Mouse (Mus musculus) thymus, adult 2 months (tissue): ENCODE measurements around the gene Necap1. TPM values are rescaled to one million over a fixed set of nuclear protein-coding genes. Genes with fewer than 3 reads are reported as not detected.

ENCODE experiments used
- DNase-seq: peaks from one replicate; pipeline ENCODE4 v3.0.0; 2021
- H3K27ac ChIP-seq: fragments of 200-500 bp; 2 replicates; pipeline ENCODE4 v1.5.1; 2012; ENCODE audit warnings: low read length, control low read depth; ENCODE audit not compliant: control insufficient read depth, insufficient read depth
- H3K27me3 ChIP-seq: fragments of 200-500 bp; 2 replicates; pipeline ENCODE4 v1.6.1; 2012; ENCODE audit warnings: mild to moderate bottlenecking, low read length, moderate library complexity, mixed read lengths; ENCODE audit not compliant: control insufficient read depth, insufficient read depth
- H3K36me3 ChIP-seq: fragments of 200-500 bp; 2 replicates; pipeline ENCODE4 v1.6.1; 2012; ENCODE audit warnings: mild to moderate bottlenecking, low read length, moderate library complexity; ENCODE audit not compliant: control insufficient read depth, insufficient read depth
- H3K4me1 ChIP-seq: fragments of 200-500 bp; replicated peaks from 2 replicates; pipeline ENCODE4 v1.6.1; 2012; ENCODE audit warnings: low read length; ENCODE audit not compliant: control insufficient read depth, insufficient read depth
- H3K4me3 ChIP-seq: fragments of 200-500 bp; 2 replicates; pipeline ENCODE4 v1.5.1; 2012; ENCODE audit warnings: mild to moderate bottlenecking, low read length, control low read depth, moderate library complexity; ENCODE audit not compliant: control insufficient read depth, insufficient read depth
- CTCF ChIP-seq: fragments of 200-500 bp; IDR thresholded peaks from 2 replicates; pipeline ENCODE4 v1.5.1; 2012; ENCODE audit warnings: mild to moderate bottlenecking, control low read depth, low read length, moderate library complexity, borderline replicate concordance; ENCODE audit not compliant: control insufficient read depth, poor library complexity, insufficient read depth; ENCODE audit errors: extremely low read depth
- POLR2A ChIP-seq: fragments of 200-500 bp; IDR thresholded peaks from 2 replicates; pipeline ENCODE4 v1.6.1; 2012; ENCODE audit warnings: mild to moderate bottlenecking, low read length, control low read depth, moderate library complexity; ENCODE audit not compliant: control insufficient read depth, poor library complexity, insufficient read depth; ENCODE audit errors: extremely low read depth
- WGBS: fragments of 180-500 bp; shearing (Covaris S2); methylation state at CpG from one replicate; pipeline ENCODE4 v1.1.7; 2018; 5-methylcytosine and 5-hydroxymethylcytosine counted together
- polyA plus RNA-seq: library from polyadenylated mRNA; depleted of rRNA; stranded (reverse); fragments of >200 nt; gene quantifications from 2 replicates; pipeline ENCODE4 v1.2.3, GENCODE M21; 2012

Necap1 gene
- polyA plus RNA-seq, 1 experiment: 19.5 TPM

DNA sequence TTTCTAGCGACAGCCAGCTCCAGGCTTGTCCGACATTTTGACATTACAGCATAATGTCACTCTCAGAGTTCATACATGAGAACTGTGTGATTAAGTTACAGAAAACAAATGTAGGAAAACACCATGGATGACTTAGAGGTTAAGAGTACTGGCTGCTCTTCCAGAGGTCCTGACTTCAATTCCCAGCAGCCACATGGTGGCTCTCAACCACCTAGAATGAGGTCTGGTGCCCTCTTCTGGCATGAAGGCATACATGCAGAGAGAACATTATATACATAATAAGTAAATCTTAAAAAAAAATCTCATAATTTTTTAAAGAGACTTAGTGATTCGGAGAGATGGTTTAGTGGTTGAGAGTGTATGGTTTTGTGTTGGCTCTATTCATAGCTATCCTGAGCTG, 37.3 kb upstream of the Necap1 start:
- no peaks in the 10 kb centered on the region for H3K4me1 ChIP-seq
- H3K27me3 ChIP-seq: no peaks in the 10 kb centered on the region
- 98% methylated on average over 3 of the region's 3 CpGs for WGBS
- DNase-seq: no peak
- H3K4me3 ChIP-seq: no peak overlapping the region
- H3K27ac ChIP-seq: no peak overlapping the region
- H3K36me3 ChIP-seq: peaks cover 57% of the 10 kb centered on the region
- no peak for TF ChIP-seq POLR2A
- TF ChIP-seq CTCF: no peak

DNA sequence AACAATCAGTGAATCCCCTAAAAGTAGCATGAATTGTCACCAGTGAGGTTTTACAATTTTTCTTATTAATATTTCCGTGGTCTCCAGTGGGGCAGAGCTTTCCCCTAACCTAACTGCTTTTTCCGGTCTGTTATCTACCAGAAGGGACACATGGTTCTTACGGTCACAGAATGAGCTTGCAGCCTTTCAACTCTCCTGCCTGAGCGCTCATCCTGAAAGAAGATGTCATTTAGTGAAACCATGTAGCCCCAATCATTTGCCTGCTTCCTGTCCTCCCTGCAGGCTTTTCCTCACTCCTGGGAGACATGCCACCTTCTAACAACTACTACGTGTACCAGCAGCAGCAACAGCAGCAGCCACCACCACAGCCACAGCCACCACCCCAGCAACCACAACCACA, 36.7 kb upstream of the Necap1 start:
- H3K36me3 ChIP-seq: peaks cover 58% of the 10 kb centered on the region
- DNase-seq: no peak
- 79% methylated on average over 5 of the region's 5 CpGs for WGBS

DNA sequence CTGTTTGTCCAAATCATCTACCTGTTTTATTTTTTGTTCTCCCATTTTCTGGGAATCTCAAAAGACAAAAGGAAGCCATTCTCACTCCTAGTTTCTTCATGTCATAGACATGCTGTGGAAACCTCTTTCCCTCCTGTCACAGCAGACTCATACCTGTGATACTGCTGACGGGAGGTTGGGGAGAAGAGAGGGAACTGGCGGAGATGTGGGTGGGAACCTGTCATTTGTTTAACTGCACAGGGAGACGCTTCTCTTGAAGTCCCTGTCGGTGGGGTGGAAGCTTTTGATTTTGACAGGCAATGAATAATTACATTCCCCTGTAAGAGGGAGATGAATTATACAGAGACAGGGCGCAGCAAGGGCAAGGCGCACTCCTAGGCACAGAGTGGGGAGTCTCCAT, 30.5 kb upstream of the Necap1 start:
- no peak overlapping the region for H3K4me3 ChIP-seq
- WGBS: 90% methylated on average over 6 of the region's 6 CpGs
- DNase-seq: no peak
- H3K27ac ChIP-seq: no peak overlapping the region
- no peaks in the 10 kb centered on the region for H3K4me1 ChIP-seq
- no peaks in the 10 kb centered on the region for H3K27me3 ChIP-seq
- TF ChIP-seq CTCF (no peak), POLR2A (no peak)
- peaks cover 32% of the 10 kb centered on the region for H3K36me3 ChIP-seq

More for the DNA sequence above, 36.7 kb upstream of the Necap1 start:
- no peaks in the 10 kb centered on the region for H3K27me3 ChIP-seq
- H3K4me1 ChIP-seq: no peaks in the 10 kb centered on the region
- no peak for TF ChIP-seq CTCF
- no peak for TF ChIP-seq POLR2A
- H3K27ac ChIP-seq: no peak overlapping the region
- H3K4me3 ChIP-seq: no peak overlapping the region

DNA sequence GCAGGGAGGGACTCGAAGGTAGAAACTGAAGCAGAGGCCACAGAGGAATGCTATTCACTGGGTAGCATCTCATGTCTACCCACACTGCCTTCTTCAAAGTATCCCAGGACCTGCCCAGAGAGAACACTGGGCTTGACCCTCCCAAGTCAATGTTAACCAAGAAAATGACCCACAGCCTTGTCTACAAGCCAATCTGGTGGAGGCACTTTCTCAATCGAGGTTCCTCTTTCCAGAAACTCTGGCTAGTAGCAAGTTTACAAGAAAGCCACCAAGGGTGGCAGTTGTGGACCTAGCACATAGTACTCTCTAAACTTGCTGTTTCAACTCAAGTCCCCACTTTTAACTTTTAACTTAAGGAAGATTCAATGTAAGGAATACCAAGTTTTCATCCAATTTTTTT, 21.6 kb upstream of the Necap1 start:
- 41% methylated on average over 2 of the region's 2 CpGs for WGBS
- H3K36me3 ChIP-seq: no peaks in the 10 kb centered on the region
- H3K27ac ChIP-seq: no peak overlapping the region
- no peak for DNase-seq
- no peaks in the 10 kb centered on the region for H3K27me3 ChIP-seq
- TF ChIP-seq POLR2A (no peak), CTCF (no peak)
- H3K4me3 ChIP-seq: no peak overlapping the region
- H3K4me1 ChIP-seq: no peaks in the 10 kb centered on the region

DNA sequence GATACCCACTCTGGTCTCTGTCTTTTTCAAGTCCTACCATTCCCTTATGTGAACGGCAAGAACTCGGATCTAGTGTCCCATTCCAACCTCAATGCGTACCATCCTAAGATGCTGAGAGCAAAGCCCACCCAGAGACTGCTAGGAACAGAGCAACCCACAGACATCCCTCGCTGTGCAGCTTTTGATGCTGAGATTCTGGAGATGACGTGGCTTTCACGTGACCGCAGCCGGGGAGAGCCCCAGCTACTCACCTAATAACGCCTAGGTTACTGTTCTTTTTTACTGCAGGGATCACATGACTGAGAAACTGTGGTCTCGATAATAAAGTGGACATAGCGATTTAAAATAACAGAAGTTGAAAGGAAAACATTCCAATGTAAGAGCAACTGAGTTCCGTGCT, 19.7 kb upstream of the Necap1 start:
- Histone ChIP-seq H3K36me3 (no peaks in the 10 kb centered on the region), H3K27ac (no peak overlapping the region), H3K27me3 (no peaks in the 10 kb centered on the region), H3K4me1 (no peaks in the 10 kb centered on the region), H3K4me3 (no peak overlapping the region)
- no peak for DNase-seq
- TF ChIP-seq CTCF (no peak), POLR2A (no peak)
- WGBS: 89% methylated on average over 12 of the region's 12 CpGs

DNA sequence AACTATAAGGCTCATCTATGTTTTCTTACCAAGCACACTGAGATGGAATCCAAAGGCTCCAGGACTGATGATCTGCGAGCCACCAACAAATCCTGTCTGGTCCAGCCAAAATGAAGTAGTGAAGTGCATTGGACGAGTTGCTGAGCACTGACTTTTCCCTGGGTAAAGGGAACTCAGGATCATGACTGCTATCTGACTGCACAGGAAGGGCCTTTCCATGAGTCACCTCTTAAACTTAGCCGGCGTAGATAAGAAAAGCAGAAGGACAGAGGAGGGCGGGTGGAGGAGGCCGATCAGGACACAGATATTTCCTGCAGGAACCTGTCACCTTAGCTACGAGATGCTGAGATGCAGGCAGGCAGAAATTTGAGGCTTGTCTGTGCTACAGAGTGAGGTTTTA, 18.3 kb upstream of the Necap1 start, which contains the start of gene C3ar1:
TSS of gene C3ar1 (minus strand) at position 207 of the 400 bp plus-strand sequence.
- no peak within 1 kb of the TSS for H3K27ac ChIP-seq
- no peaks in the 10 kb centered on the region for H3K36me3 ChIP-seq
- no peak for TF ChIP-seq CTCF
- no peak for TF ChIP-seq POLR2A
- H3K4me3 ChIP-seq: no peak within 1 kb of the TSS
- 51% methylated on average over 7 of the region's 7 CpGs for WGBS
- no peaks in the 10 kb centered on the region for H3K27me3 ChIP-seq
- no peak for DNase-seq
- no peaks in the 10 kb centered on the region for H3K4me1 ChIP-seq

DNA sequence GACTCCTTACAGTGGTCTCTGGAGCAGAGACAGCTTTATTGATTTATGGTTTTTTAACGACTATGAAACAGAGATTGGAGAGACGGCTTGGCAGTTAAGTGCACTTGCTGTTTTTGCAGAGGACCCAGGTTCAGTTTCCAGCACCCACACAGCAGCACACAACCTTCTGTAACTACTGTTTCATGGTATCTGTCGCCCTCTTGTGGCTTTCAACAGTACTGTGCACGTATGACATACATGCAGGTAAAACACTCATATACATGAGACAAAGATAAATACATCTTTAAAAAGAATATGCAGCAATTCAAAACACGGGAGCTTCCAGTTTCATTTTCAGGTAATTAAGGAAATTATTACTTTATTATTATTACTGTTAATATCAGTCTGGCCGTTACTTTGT, 11.8 kb upstream of the Necap1 start:
- H3K4me3 ChIP-seq: no peak overlapping the region
- no peak for TF ChIP-seq CTCF
- no peak for TF ChIP-seq POLR2A
- H3K27me3 ChIP-seq: no peaks in the 10 kb centered on the region
- no peak overlapping the region for H3K27ac ChIP-seq
- WGBS: 91% methylated on average over 6 of the region's 6 CpGs
- H3K36me3 ChIP-seq: no peaks in the 10 kb centered on the region
- no peaks in the 10 kb centered on the region for H3K4me1 ChIP-seq
- no peak for DNase-seq
